Mouse (Mus musculus): Measurements from ENCODE around the gene Ddx52. TPM values are rescaled to one million over a fixed set of nuclear protein-coding genes. Genes with fewer than 3 reads are reported as not detected.
A peak's percentile ranks its signal among the peaks of the same experiment; 100 is the strongest.

Gene Ddx52
- 27.1 and 27.8 TPM in 2 replicates for polyA plus RNA-seq (2015; fragmentation: Nextera tagmentation; extraction: Ambion mirVana)

GRCm38 (mm10) chr11:83941950-83942840 lies at the start of gene Ddx52:
TSS of gene Ddx52 (plus strand) at chr11:83942062.
- peak within 1 kb of the TSS; percentile 30; the same call in 1 of the 2 replicates for H3K27ac ChIP-seq
- peaks cover 12% of the 10 kb centered on the region for H3K4me1 ChIP-seq (replicated peaks)
- peak within 1 kb of the TSS; percentile 61 for H3K4me2 ChIP-seq
- ATAC-seq (ENCODE audit: low FRiP score), result peak; percentile 93
- H3K27me3 ChIP-seq, result peaks cover 15% of the 10 kb centered on the region
- H3K9me3 ChIP-seq, result no peaks in the 10 kb centered on the region
- peaks cover 32% of the 10 kb centered on the region for H3K36me3 ChIP-seq
- H3K4me3 ChIP-seq, result peak within 1 kb of the TSS; percentile 75
- peak within 1 kb of the TSS; percentile 74 for H3K9ac ChIP-seq
- WGBS, result under 1% methylated on average over 49 of the region's 49 CpGs

- H3K9ac ChIP-seq, result no peak overlapping the region
- H3K4me2 ChIP-seq, result no peak overlapping the region
- H3K4me1 ChIP-seq (replicated peaks), result no peaks in the 10 kb centered on the region
- 82% methylated on average over 9 of the region's 9 CpGs for WGBS
- H3K27ac ChIP-seq, result no peak overlapping the region
- 0 out of 2 replicates have a peak, but pooled peaks cover 5% of the 10 kb centered on the region for H3K27me3 ChIP-seq
- H3K9me3 ChIP-seq, result no peaks in the 10 kb centered on the region
- no peaks in the 10 kb centered on the region for H3K36me3 ChIP-seq
- no peak overlapping the region for H3K4me3 ChIP-seq
- no peak for ATAC-seq (ENCODE audit: low FRiP score)
Measured at GRCm38 (mm10) chr11:83893325-83893724, 48.5 kb upstream of the Ddx52 start.

- no peak for ATAC-seq (ENCODE audit: low FRiP score)
Measured at GRCm38 (mm10) chr11:83896430-83897410, 45.1 kb upstream of the Ddx52 start.

GRCm38 (mm10) chr11:83897569-83897968 lies 44.3 kb upstream of the Ddx52 start:
- Histone ChIP-seq H3K4me1 (replicated peaks) (no peaks in the 10 kb centered on the region), H3K27ac (no peak overlapping the region), H3K9me3 (no peaks in the 10 kb centered on the region), H3K27me3 (no peaks in the 10 kb centered on the region), H3K36me3 (no peaks in the 10 kb centered on the region), H3K4me2 (no peak overlapping the region), H3K9ac (no peak overlapping the region), H3K4me3 (no peak overlapping the region)
- 72% methylated on average over 7 of the region's 7 CpGs for WGBS
- ATAC-seq (ENCODE audit: low FRiP score), result no peak

More at GRCm38 (mm10) chr11:83896430-83897410, 45.1 kb upstream of the Ddx52 start:
- Histone ChIP-seq H3K27ac (no peak overlapping the region), H3K9me3 (no peaks in the 10 kb centered on the region), H3K4me3 (no peak overlapping the region), H3K27me3 (no peaks in the 10 kb centered on the region), H3K4me2 (no peak overlapping the region), H3K36me3 (no peaks in the 10 kb centered on the region), H3K4me1 (replicated peaks) (no peaks in the 10 kb centered on the region), H3K9ac (no peak overlapping the region)
- WGBS, result 88% methylated on average over 16 of the region's 16 CpGs

- Histone ChIP-seq H3K4me1 (replicated peaks) (no peaks in the 10 kb centered on the region), H3K27me3 (no peaks in the 10 kb centered on the region), H3K9me3 (no peaks in the 10 kb centered on the region), H3K36me3 (no peaks in the 10 kb centered on the region), H3K9ac (no peak overlapping the region), H3K4me2 (no peak overlapping the region), H3K27ac (no peak overlapping the region), H3K4me3 (no peak overlapping the region)
- 86% methylated on average over 3 of the region's 3 CpGs for WGBS
- ATAC-seq (ENCODE audit: low FRiP score), result no peak
Measured at GRCm38 (mm10) chr11:83902812-83903211, 39.0 kb upstream of the Ddx52 start.

GRCm38 (mm10) chr11:83905756-83906155 lies 36.1 kb upstream of the Ddx52 start:
- H3K36me3 ChIP-seq, result no peaks in the 10 kb centered on the region
- H3K9ac ChIP-seq, result no peak overlapping the region
- no peak overlapping the region for H3K4me3 ChIP-seq
- WGBS, result 67% methylated on average over 5 of the region's 5 CpGs
- H3K27me3 ChIP-seq, result no peaks in the 10 kb centered on the region
- no peak for ATAC-seq (ENCODE audit: low FRiP score)
- H3K4me2 ChIP-seq, result no peak overlapping the region
- no peak overlapping the region for H3K27ac ChIP-seq
- no peaks in the 10 kb centered on the region for H3K9me3 ChIP-seq
- no peaks in the 10 kb centered on the region for H3K4me1 ChIP-seq (replicated peaks)

- Histone ChIP-seq H3K27ac (no peak overlapping the region), H3K4me1 (replicated peaks) (no peaks in the 10 kb centered on the region), H3K36me3 (no peaks in the 10 kb centered on the region), H3K9me3 (no peaks in the 10 kb centered on the region), H3K9ac (no peak overlapping the region), H3K27me3 (no peaks in the 10 kb centered on the region), H3K4me2 (no peak overlapping the region), H3K4me3 (no peak overlapping the region)
- ATAC-seq (ENCODE audit: low FRiP score), result no peak
- WGBS, result 34% methylated on average over 7 of the region's 7 CpGs
Measured at GRCm38 (mm10) chr11:83908376-83908775, 33.5 kb upstream of the Ddx52 start.

GRCm38 (mm10) chr11:83913824-83914311 lies 28.0 kb upstream of the Ddx52 start:
- 80% methylated on average over 8 of the region's 8 CpGs for WGBS
- ATAC-seq (ENCODE audit: low FRiP score), result no peak
- no peak overlapping the region for H3K4me2 ChIP-seq
- no peak overlapping the region for H3K4me3 ChIP-seq
- H3K27ac ChIP-seq, result no peak overlapping the region
- H3K27me3 ChIP-seq, result no peaks in the 10 kb centered on the region
- H3K36me3 ChIP-seq, result no peaks in the 10 kb centered on the region
- no peaks in the 10 kb centered on the region for H3K9me3 ChIP-seq
- no peaks in the 10 kb centered on the region for H3K4me1 ChIP-seq (replicated peaks)
- H3K9ac ChIP-seq, result no peak overlapping the region

- 86% methylated on average over 4 of the region's 4 CpGs for WGBS
- no peak overlapping the region for H3K4me2 ChIP-seq
- no peaks in the 10 kb centered on the region for H3K36me3 ChIP-seq
- no peak for ATAC-seq (ENCODE audit: low FRiP score)
- no peak overlapping the region for H3K4me3 ChIP-seq
- no peaks in the 10 kb centered on the region for H3K4me1 ChIP-seq (replicated peaks)
- H3K27me3 ChIP-seq, result no peaks in the 10 kb centered on the region
- H3K9me3 ChIP-seq, result no peaks in the 10 kb centered on the region
- H3K27ac ChIP-seq, result no peak overlapping the region
- no peak overlapping the region for H3K9ac ChIP-seq
Measured at GRCm38 (mm10) chr11:83914501-83914900, 27.4 kb upstream of the Ddx52 start.

- 82% methylated on average over 2 of the region's 2 CpGs for WGBS
- H3K4me3 ChIP-seq, result no peak overlapping the region
- no peak for ATAC-seq (ENCODE audit: low FRiP score)
- no peak overlapping the region for H3K27ac ChIP-seq
- no peaks in the 10 kb centered on the region for H3K4me1 ChIP-seq (replicated peaks)
- no peak overlapping the region for H3K4me2 ChIP-seq
- H3K27me3 ChIP-seq, result peaks cover 8% of the 10 kb centered on the region; the same call in 1 of the 2 replicates
- no peaks in the 10 kb centered on the region for H3K36me3 ChIP-seq
- no peaks in the 10 kb centered on the region for H3K9me3 ChIP-seq
- no peak overlapping the region for H3K9ac ChIP-seq
Measured at GRCm38 (mm10) chr11:83922600-83922999, 19.3 kb upstream of the Ddx52 start.

GRCm38 (mm10) chr11:83927097-83927496 lies 14.8 kb upstream of the Ddx52 start:
- Histone ChIP-seq H3K4me2 (no peak overlapping the region), H3K9me3 (no peaks in the 10 kb centered on the region), H3K4me1 (replicated peaks) (no peaks in the 10 kb centered on the region), H3K27me3 (peaks cover 8% of the 10 kb centered on the region; the same call in 1 of the 2 replicates), H3K4me3 (no peak overlapping the region), H3K9ac (no peak overlapping the region), H3K27ac (no peak overlapping the region), H3K36me3 (no peaks in the 10 kb centered on the region)
- ATAC-seq (ENCODE audit: low FRiP score), result no peak
- 58% methylated on average over 3 of the region's 3 CpGs for WGBS
